Mouse (Mus musculus) central nervous system, embryonic 11.5 days (tissue): ENCODE data around the gene Alg9. TPM values are rescaled to one million over a fixed set of nuclear protein-coding genes. Genes with fewer than 3 reads are reported as not detected.

ENCODE experiments used
- polyA plus RNA-seq: library from polyadenylated mRNA; depleted of rRNA; stranded (reverse); fragments of >200 nt; gene quantifications from 2 replicates; pipeline ENCODE4 v1.2.3, GENCODE M21; 2012; rRNA removed

Alg9 gene
- polyA plus RNA-seq = 19.4 and 30.9 TPM in 2 replicates

DNA sequence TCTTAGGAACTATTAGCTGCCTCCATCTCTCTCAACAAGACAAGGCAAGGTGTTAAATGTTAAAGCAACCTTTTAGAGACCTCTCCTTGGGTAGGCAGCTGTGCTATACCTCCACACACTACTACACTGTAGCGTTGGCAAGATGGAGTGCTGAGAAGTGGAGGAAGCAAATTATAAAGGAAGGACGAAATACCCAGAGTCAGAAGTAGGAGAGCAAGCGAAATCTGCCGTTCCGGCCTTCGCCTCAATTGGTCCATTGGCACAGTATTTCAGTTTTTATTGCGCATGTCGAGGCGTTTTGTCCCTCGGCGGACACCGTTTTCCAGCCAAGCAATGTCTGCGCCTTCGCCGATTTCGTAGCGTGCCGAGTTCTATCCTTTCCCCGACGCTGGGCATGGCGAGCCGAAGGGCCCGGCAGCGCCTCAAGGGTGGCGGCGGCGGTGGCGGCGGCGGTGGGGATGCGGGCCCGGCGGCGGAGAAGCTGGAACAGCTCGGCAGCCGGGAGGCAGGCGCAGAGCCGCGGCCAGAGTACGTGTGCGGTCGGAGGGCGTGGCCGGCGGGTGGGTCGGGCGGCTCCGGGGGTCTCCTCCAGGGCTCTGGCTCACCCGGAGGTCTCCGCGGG, at the start of gene Alg9, which contains the start of gene 1110032A03Rik:
TSS of gene Alg9 (plus strand) at position 29 of the 622 bp plus-strand sequence.
TSS of gene 1110032A03Rik (minus strand) at position 530 of the 622 bp plus-strand sequence.

DNA sequence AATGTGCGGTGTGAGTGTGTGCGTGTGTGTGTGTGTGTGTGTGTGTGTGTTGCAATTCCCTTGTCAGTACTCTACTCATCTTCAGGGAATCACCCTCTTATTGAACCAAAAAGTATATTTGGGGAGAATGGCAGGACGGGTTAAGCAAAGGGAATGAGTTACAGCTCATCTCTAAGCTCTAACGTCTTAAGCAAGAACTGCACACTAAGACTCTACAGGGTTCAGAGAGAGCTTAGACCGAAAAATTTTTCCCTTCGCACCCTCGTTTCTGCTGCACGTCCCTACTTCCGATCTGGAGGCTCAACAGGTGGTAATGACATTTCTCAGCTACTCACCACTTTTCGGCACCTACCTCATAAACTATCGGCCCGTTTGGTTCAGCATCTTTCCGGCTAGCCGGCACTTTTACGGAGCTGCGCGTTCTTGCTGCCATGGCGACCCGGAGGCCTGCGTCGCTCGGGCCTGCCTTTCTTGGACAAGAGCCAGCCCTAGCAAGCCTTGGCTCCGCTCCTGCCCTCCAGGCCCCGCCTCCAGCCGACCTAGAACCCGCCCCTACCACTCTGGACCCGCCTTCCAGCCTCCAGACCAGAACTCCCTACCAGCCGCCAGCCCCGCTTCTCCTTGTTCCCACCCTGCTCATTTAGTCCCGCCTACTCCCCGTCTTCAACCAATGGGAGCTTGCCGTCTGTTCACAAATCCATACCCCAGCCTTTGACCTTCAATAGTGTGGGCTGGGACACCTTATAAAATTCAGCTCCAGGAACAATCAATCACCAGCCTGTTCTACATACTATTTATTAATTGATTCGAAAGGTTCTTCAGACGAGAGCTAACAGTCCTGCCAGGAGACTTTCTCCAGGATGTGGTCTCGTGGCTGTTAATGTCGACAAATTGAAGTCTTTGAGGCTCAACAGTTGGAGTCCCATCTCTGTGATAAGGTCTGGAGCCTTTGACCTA, 35.6 kb upstream of the Alg9 start, which contains the start of gene Dixdc1:
TSS of gene Dixdc1 (minus strand) at position 604 of the 957 bp plus-strand sequence.

DNA sequence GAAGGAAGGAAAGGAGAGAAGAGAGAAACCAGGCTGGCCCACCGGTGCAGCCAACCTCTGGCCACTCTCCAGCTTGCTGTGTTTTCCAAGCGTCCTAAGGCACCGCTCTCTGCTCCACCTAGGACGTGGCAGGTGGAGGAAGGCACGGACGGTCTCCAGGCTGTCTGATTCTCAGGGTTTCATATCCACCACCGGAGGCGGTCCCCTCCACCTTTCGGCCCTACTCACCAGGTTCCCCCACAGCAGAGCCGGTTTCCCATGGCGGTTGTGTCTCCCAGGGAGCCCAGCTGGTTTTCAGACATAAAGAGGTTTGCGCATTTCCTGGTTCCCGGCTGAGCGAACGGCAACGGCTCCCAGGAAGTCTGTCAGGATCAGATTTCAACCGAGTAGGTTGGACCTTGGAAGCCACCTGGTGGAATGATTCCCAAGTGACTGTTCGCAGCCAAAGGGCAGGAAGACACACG, 28.6 kb upstream of the Alg9 start, which contains the start of gene 2310030G06Rik:
TSS of gene 2310030G06Rik (minus strand) at position 323 of the 464 bp plus-strand sequence.

DNA sequence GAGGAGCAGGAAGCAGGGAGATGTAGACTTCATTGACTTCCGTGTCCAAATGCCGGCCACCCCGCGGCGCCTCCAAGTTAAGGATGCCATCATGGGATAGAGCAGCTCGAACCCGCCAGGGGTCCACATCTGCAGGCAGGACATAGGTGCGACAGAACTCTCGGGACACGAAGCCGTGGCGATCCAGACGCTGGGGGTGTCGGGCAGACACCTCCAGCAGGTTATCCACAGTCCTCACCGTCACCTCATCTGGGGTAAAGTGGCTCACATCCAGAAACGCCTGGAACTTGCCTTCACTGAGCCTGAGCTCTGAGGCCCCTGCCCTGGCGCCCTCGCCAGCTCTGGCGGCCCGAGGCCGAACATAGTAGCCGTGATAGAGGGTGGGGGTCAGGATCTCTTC, 23.5 kb upstream of the Alg9 start, which contains the start of gene Cryab:
TSS of gene Cryab (plus strand) at position 3 of the 400 bp plus-strand sequence.

DNA sequence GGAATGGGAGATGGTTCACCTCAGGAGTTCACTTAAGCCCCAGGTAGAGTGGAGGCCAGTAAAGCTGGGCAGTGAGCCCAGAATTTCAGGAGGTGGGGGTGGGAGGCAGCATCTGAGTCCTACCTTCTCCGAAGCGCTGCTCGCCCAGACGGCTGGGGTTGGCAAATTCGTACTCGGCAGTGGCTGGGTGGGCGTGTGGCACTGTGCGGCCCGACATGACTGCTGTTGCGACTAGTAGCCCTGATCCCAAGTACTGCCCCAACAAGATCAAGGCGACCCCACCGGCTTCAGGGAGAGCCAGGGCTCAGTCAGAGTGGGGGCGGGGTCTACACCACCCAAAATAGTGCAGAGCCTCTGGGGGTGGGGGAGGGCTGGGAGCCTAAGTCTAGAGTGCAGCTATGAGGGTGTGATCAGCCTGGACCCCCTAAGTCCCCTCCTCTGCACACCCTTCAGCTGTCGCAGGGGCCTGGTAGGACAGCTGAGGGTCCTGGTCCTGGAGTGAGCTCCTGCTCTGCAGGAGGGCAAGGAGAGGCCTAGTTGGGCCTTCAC, 22.7 kb upstream of the Alg9 start, which contains the start of gene Hspb2:
TSS of gene Hspb2 (minus strand) at position 301 of the 549 bp plus-strand sequence.

DNA sequence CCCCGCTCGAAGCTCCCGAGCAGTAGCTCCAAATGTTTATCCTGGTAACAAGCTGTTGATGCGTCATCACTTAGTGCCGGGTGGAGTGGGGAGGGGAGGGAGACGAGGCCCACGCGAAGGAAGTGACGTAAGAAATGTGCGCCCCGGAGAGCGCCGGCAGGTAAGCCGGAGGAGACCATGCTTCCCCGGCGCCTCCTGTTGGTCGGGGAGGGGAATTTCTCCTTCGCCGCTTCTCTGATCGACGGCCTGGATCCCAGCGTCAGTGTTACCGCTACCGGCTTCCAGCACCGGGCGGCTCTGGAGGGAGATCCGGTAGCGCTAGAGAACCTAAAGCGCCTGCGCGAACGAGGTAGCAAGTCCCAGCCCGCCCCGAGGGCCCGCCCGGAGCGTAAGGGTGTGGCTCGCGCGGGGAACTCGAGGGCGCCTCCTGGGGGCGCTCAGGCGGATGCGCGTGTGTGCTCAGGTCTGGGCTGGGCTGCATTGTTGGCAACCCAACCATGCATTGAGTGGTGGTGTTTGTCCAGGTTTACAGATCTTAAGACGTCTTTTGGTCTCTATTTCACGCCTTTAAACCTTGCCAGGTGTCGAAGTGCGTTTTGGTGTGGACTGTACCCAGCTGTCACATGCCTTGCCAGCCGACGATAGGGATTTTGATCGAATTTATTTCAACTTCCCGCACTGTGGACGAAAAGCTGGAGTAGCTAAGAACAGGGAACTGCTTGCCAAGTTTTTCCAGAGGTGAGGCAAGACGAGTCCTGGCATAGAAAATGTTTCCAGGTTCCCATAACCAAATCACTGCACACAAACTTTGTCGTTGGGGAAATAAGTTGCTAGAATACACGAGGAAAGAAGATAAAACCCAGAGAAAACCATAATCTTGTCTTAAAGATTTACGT, 6.5 kb upstream of the Alg9 start, which contains the start of gene Fdxacb1:
TSS of gene Fdxacb1 (plus strand) at position 130 of the 896 bp plus-strand sequence.

DNA sequence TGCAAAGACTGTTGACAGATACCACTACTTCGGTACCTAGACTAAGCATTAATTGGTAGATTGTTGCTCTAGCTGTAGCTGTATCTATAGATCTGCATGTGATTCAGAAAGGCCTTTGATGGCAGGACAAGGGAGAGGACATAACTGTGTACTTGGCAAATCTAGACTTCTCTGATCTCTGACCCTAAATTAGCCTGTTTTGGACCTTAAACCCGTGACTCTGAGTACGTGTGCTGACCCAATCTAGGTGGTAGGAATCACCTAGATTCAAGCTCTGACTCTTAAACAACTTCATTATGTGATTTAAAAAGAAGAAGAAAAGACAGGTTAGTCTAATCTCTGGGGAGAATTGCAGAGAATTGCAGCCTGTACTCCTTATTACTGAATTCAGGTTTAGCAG, 70.3 kb downstream of the Alg9 start, which contains the start of gene Ppp2r1b:
TSS of gene Ppp2r1b (plus strand) at position 221 of the 400 bp plus-strand sequence.

Other genes with a start within 250 kb of the Alg9 start
- gene Pts, start 246.3 kb upstream of the Alg9 start, polyA plus RNA-seq = 65.7 and 82.4 TPM in 2 replicates
- gene Il18, start 220.2 kb upstream of the Alg9 start, polyA plus RNA-seq = 9.3 and 11.2 TPM in 2 replicates
- gene Bco2, start 219.8 kb upstream of the Alg9 start, polyA plus RNA-seq = 0.27 and 0.43 TPM in 2 replicates
- gene Tex12, start 213.7 kb upstream of the Alg9 start, polyA plus RNA-seq = not detected in 2 replicates
- 135 and 195 TPM in 2 replicates for gene Sdhd, start 171.2 kb upstream of the Alg9 start, polyA plus RNA-seq
- gene Timm8b, start 171.1 kb upstream of the Alg9 start, polyA plus RNA-seq = 232 and 356 TPM in 2 replicates
- gene Pih1d2, start 157.7 kb upstream of the Alg9 start, polyA plus RNA-seq = 3.7 and 5.6 TPM in 2 replicates
- gene Nkapd1, start 157.6 kb upstream of the Alg9 start, polyA plus RNA-seq = 25.3 and 25.7 TPM in 2 replicates
- 23.5 and 38.3 TPM in 2 replicates for gene Dlat, start 115.2 kb upstream of the Alg9 start, polyA plus RNA-seq
- gene Dixdc1, start 35.5 kb upstream of the Alg9 start, polyA plus RNA-seq = 14.7 and 22.5 TPM in 2 replicates
- gene 2310030G06Rik, start 28.5 kb upstream of the Alg9 start, polyA plus RNA-seq = 0.92 and 2.1 TPM in 2 replicates
- 7.3 and 17.7 TPM in 2 replicates for gene Cryab, start 23.7 kb upstream of the Alg9 start, polyA plus RNA-seq
- gene Hspb2, start 22.7 kb upstream of the Alg9 start, polyA plus RNA-seq = 4.3 and 8.2 TPM in 2 replicates
- 6.9 and 8.4 TPM in 2 replicates for gene Fdxacb1, start 6.8 kb upstream of the Alg9 start, polyA plus RNA-seq
- gene 1110032A03Rik, start 501 bp downstream of the Alg9 start, polyA plus RNA-seq = 16.9 and 36.4 TPM in 2 replicates
- gene Ppp2r1b, start 70.3 kb downstream of the Alg9 start, polyA plus RNA-seq = 47.9 and 66.7 TPM in 2 replicates
- gene Sik2, start 234.1 kb downstream of the Alg9 start, polyA plus RNA-seq = 10.7 and 12.6 TPM in 2 replicates